Mouse (Mus musculus): Measurements from ENCODE around the gene Hnrnpul1.

- TF ChIP-seq CTCF (IDR thresholded peaks at IDR 0.05; ENCODE audit: low read depth) (no peak), EP300 (IDR thresholded peaks at IDR 0.05; ENCODE audit: low read depth) (no peak)
Observed at GRCm38 (mm10) chr7:25699851-25700250, 54.7 kb downstream of the Hnrnpul1 start.

All from liver, embryonic 14.5 days (tissue).